Mouse (Mus musculus) ES-E14 (cell line): ENCODE measurements around the gene Gimd1. TPM values are rescaled to one million over a fixed set of nuclear protein-coding genes. Genes with fewer than 3 reads are reported as not detected.

ENCODE experiments used
- DNase-seq: peaks from one replicate; pipeline ENCODE4 v3.0.0-alpha.2; 2013; ENCODE audit warnings: low read depth, low spot score
- H3K27ac ChIP-seq: 2 replicates; pipeline ENCODE4 v1.5.1; 2012; ENCODE audit warnings: low read depth, mild to moderate bottlenecking, low read length, moderate library complexity, mixed read lengths; ENCODE audit not compliant: poor library complexity, insufficient read depth, severe bottlenecking
- H3K36me3 ChIP-seq: 2 replicates; pipeline ENCODE4 v1.6.1; 2012; ENCODE audit warnings: mild to moderate bottlenecking, low read length, moderate library complexity, mixed read lengths; ENCODE audit not compliant: control insufficient read depth, poor library complexity, insufficient read depth, severe bottlenecking
- H3K4me1 ChIP-seq, 2 experiments: fragments of 150-350 bp in 1 of 2; sonication (generic) in 1 of 2; 2 replicates each; pipeline ENCODE4 v1.6.1; 2012; ENCODE audit warnings: low read length in 2 of 2, mild to moderate bottlenecking in 1 of 2, mixed read lengths in 1 of 2; ENCODE audit not compliant: control insufficient read depth in 2 of 2, insufficient read depth in 2 of 2, poor library complexity in 1 of 2
- H3K4me3 ChIP-seq, 2 experiments: fragments of 150-350 bp in 1 of 2; sonication (generic) in 1 of 2; 2 replicates each; pipeline ENCODE4 v1.5.1; 2012; ENCODE audit warnings: low read length in 2 of 2, low read depth in 1 of 2, mild to moderate bottlenecking in 1 of 2, mixed read lengths in 1 of 2; ENCODE audit not compliant: insufficient read depth in 1 of 2, poor library complexity in 1 of 2, severe bottlenecking in 1 of 2
- H3K9ac ChIP-seq: 2 replicates; pipeline ENCODE4 v1.6.1; 2012; ENCODE audit warnings: low read depth, mild to moderate bottlenecking, low read length, mixed read lengths; ENCODE audit not compliant: poor library complexity, insufficient read depth, severe bottlenecking
- H3K9me3 ChIP-seq: fragments of 150-350 bp; sonication (generic); 2 replicates; pipeline ENCODE4 v1.6.1; 2012; ENCODE audit warnings: low read depth, mild to moderate bottlenecking, low read length; ENCODE audit not compliant: control insufficient read depth, insufficient read depth
- CHD2 ChIP-seq: IDR thresholded peaks from 2 replicates; pipeline ENCODE4 v1.6.1; 2014; ENCODE audit warnings: mild to moderate bottlenecking, low read depth, low read length, inconsistent platforms
- HCFC1 ChIP-seq: IDR thresholded peaks from 2 replicates; pipeline ENCODE4 v1.6.1; 2012; ENCODE audit warnings: low read length, inconsistent platforms, borderline replicate concordance; ENCODE audit not compliant: insufficient read depth
- MAFK ChIP-seq: IDR thresholded peaks from 2 replicates; pipeline ENCODE4 v1.6.1; 2014; ENCODE audit warnings: mild to moderate bottlenecking, low read depth, low read length, inconsistent platforms; ENCODE audit not compliant: insufficient read depth
- ZC3H11A ChIP-seq: IDR thresholded peaks from 2 replicates; pipeline ENCODE4 v1.6.1; 2012; ENCODE audit warnings: low read depth, mild to moderate bottlenecking, inconsistent platforms, low read length, borderline replicate concordance
- ZNF384 ChIP-seq: IDR thresholded peaks from 2 replicates; pipeline ENCODE4 v1.6.1; 2012; ENCODE audit warnings: low read depth, low read length, inconsistent platforms
- in situ Hi-C, 2 experiments: fragments of 600-800 bp; cut with MboI; formaldehyde crosslinking; loops; one replicate each; pipeline ENCODE4 v1.15.1; 2025; ENCODE audit warnings: low sequenced_read_pairs in 2 of 2, inconsistent platforms in 1 of 2; ENCODE audit not compliant: unreplicated experiment in 2 of 2
- total RNA-seq: library from RNA; depleted of rRNA; stranded (reverse); fragments of 300-350 nt; gene quantifications from 2 replicates; pipeline ENCODE4 v1.2.3, GENCODE M21; 2012

Gene Gimd1
- total RNA-seq, 1 experiment, result not detected

GRCm38 (mm10) chr3:132590010-132590409 is 39.6 kb upstream of the Gimd1 start:
- DNase-seq, result no peak
- H3K9ac ChIP-seq, result no peak overlapping the region
- no peaks in the 10 kb centered on the region for H3K36me3 ChIP-seq
- H3K4me1 ChIP-seq, result no peaks in the 10 kb centered on the region
- in situ Hi-C loops, result no loop called here
- TF ChIP-seq ZC3H11A (no peak), MAFK (no peak), ZNF384 (no peak), HCFC1 (no peak), CHD2 (no peak)
- H3K4me3 ChIP-seq, result no peak overlapping the region
- no peak overlapping the region for H3K27ac ChIP-seq
- no peaks in the 10 kb centered on the region for H3K9me3 ChIP-seq

GRCm38 (mm10) chr3:132590604-132591003 is 39.0 kb upstream of the Gimd1 start:
- in situ Hi-C loops, result no loop called here
- Histone ChIP-seq H3K9ac (no peak overlapping the region), H3K4me3 (no peak overlapping the region), H3K9me3 (no peaks in the 10 kb centered on the region), H3K4me1 (no peaks in the 10 kb centered on the region), H3K27ac (no peak overlapping the region), H3K36me3 (no peaks in the 10 kb centered on the region)
- DNase-seq, result no peak
- TF ChIP-seq HCFC1 (no peak), ZNF384 (no peak), ZC3H11A (no peak), MAFK (no peak), CHD2 (no peak)

GRCm38 (mm10) chr3:132628741-132629140 is 879 bp upstream of the Gimd1 start:
- DNase-seq, result no peak

GRCm38 (mm10) chr3:132633261-132633660 is 3.6 kb downstream of the Gimd1 start:
- Histone ChIP-seq H3K4me1 (no peaks in the 10 kb centered on the region), H3K9ac (no peak overlapping the region), H3K9me3 (no peaks in the 10 kb centered on the region), H3K4me3 (no peak overlapping the region), H3K27ac (no peak overlapping the region), H3K36me3 (no peaks in the 10 kb centered on the region)
- no peak for DNase-seq
- in situ Hi-C loops, result no loop called here
- no peak for TF ChIP-seq ZC3H11A
- no peak for TF ChIP-seq CHD2
- TF ChIP-seq ZNF384, result no peak
- no peak for TF ChIP-seq HCFC1
- no peak for TF ChIP-seq MAFK

More at GRCm38 (mm10) chr3:132628741-132629140, 879 bp upstream of the Gimd1 start:
- H3K9me3 ChIP-seq, result no peaks in the 10 kb centered on the region
- no peaks in the 10 kb centered on the region for H3K4me1 ChIP-seq
- H3K27ac ChIP-seq, result no peak overlapping the region
- TF ChIP-seq HCFC1 (no peak), ZC3H11A (no peak), ZNF384 (no peak), CHD2 (no peak), MAFK (no peak)
- in situ Hi-C loops, result no loop called here
- H3K4me3 ChIP-seq, result no peak overlapping the region
- no peaks in the 10 kb centered on the region for H3K36me3 ChIP-seq
- no peak overlapping the region for H3K9ac ChIP-seq

- in situ Hi-C loops, result no loop called here
- H3K27ac ChIP-seq, result no peak overlapping the region
- TF ChIP-seq HCFC1, result no peak
- no peak for TF ChIP-seq ZNF384
- no peak for TF ChIP-seq MAFK
- no peak for TF ChIP-seq ZC3H11A
- TF ChIP-seq CHD2, result no peak
These were observed 7.5 kb downstream of the Gimd1 start for GRCm38 (mm10) chr3:132637080-132637479.

More at GRCm38 (mm10) chr3:132637080-132637479, 7.5 kb downstream of the Gimd1 start:
- Histone ChIP-seq H3K4me3 (no peak overlapping the region), H3K36me3 (no peaks in the 10 kb centered on the region), H3K9me3 (no peaks in the 10 kb centered on the region), H3K4me1 (no peaks in the 10 kb centered on the region), H3K9ac (no peak overlapping the region)
- no peak for DNase-seq
